Mouse (Mus musculus) liver, adult 2 months (tissue): Measurements from ENCODE around the gene Susd3.

Experiments used
- CTCF ChIP-seq: fragments of 200-500 bp; IDR thresholded peaks from 2 replicates; pipeline ENCODE4 v1.5.1; 2011; ENCODE audit warnings: low read depth, low read length, control low read depth
- POLR2A ChIP-seq: fragments of 200-500 bp; IDR thresholded peaks from 2 replicates; pipeline ENCODE4 v1.6.1; 2011; ENCODE audit warnings: low read length, control low read depth; ENCODE audit not compliant: insufficient read depth; ENCODE audit errors: extremely low read depth

- TF ChIP-seq POLR2A (no peak), CTCF (no peak)
Observed at GRCm38 (mm10) chr13:49213531-49213932, 35.0 kb downstream of the Susd3 start.
